Mouse (Mus musculus) lung, postnatal 14 days (tissue): ENCODE measurements around the gene Meox1.

Experiments
- DNase-seq: peaks from one replicate; pipeline ENCODE4 v3.0.0; 2021

Gene Meox1

GRCm38 (mm10) chr11:101849286-101849685 lies 44.9 kb downstream of the Meox1 start:
- DNase-seq = no peak

- DNase-seq = no peak
Observed at GRCm38 (mm10) chr11:101847509-101847908, 46.7 kb downstream of the Meox1 start.

GRCm38 (mm10) chr11:101842773-101843163 lies 51.4 kb downstream of the Meox1 start:
- no peak for DNase-seq

- peak; percentile 8 for DNase-seq
Observed at GRCm38 (mm10) chr11:101841998-101842772, 52.0 kb downstream of the Meox1 start.

- DNase-seq = no peak
Observed at GRCm38 (mm10) chr11:101840405-101840804, 53.8 kb downstream of the Meox1 start.

GRCm38 (mm10) chr11:101839426-101839825 lies 54.7 kb downstream of the Meox1 start:
- peak; percentile 29 for DNase-seq

- DNase-seq = no peak
Observed at GRCm38 (mm10) chr11:101832001-101832400, 62.2 kb downstream of the Meox1 start.

- no peak for DNase-seq
Observed at GRCm38 (mm10) chr11:101830616-101831015, 63.6 kb downstream of the Meox1 start.

- DNase-seq = peak; percentile 43
Observed at GRCm38 (mm10) chr11:101830112-101830511, 64.1 kb downstream of the Meox1 start.

GRCm38 (mm10) chr11:101828718-101829117 lies 65.5 kb downstream of the Meox1 start:
- DNase-seq = no peak
